ENCODE assay signal across 22 mouse cellular contexts in the genomic region with DNA sequence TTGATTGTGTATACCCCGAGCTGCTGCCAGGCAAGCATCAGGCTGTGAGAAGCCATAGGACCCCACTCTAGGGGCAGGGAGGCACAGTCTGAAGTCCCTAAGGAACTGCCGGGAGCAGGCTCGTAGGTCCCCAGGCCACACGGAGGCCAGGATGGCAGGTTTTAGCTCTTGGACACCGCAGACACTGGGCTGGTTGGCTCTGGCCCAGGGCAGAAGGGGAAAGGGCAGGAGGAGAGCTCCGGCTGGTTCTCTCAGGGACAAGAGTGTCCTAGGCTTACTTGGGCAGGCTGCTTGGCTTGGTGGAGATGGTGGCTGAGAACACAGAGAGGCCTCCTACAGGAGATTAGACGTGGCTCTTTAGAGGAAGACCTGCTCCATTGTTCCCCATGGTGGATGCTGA.
DNase-seq lines count a peak whose midpoint lies in the region; TF ChIP-seq lines count a peak whose summit lies in the region.
"Had no signal": no experiment of that assay in that cellular context is flagged by ENCODE, and none has a peak within 500 bp of the region (broad histone marks: within the 10 kb centered on the region; RNA-seq: fewer than 3 reads in every experiment).

No protein-coding gene starts in this region.

- DNase-seq in heart, adult 11 months: peak; percentile 81
- no peak for DNase-seq in heart, embryonic 10.5 days (ENCODE audit: low spot score)
- peak; percentile 66 for DNase-seq in kidney, adult 2 months
- DNase-seq in kidney, postnatal 4 days: no peak
- peak; percentile 40 for DNase-seq in testis, postnatal 10 days (ENCODE audit: low spot score)
- no peak for DNase-seq in testis, postnatal 14 days (ENCODE audit: low spot score)
- DNase-seq in cerebellum, postnatal 25 days: no peak
- DNase-seq: adrenal gland, adult 8-10 months; adrenal gland, postnatal 14 days; adrenal gland, postnatal 36 days; B cell, adult 2 months; cerebellum, adult 11-12 months; cerebellum, adult 2 months; cerebellum, adult 9-10 months; cerebellum, postnatal 10 days; cerebellum, postnatal 36 days; forebrain, postnatal 0 days had no signal

- H3K27ac ChIP-seq in heart, embryonic 10.5 days: no peak overlapping the region
- H3K27ac ChIP-seq in kidney, adult 2 months (ENCODE audit: insufficient read depth, low read depth, low read length): no peak overlapping the region
- H3K27ac ChIP-seq: embryonic facial prominence, embryonic 10.5 days; embryonic facial prominence, embryonic 12.5 days; forebrain, embryonic 13.5 days; forebrain, embryonic 15.5 days had no signal

- no peak overlapping the region for H3K4me3 ChIP-seq in heart, embryonic 10.5 days
- H3K4me3 ChIP-seq in kidney, adult 2 months (ENCODE audit: insufficient read depth, low read depth, low read length): no peak overlapping the region
- H3K4me3 ChIP-seq: embryonic facial prominence, embryonic 10.5 days; embryonic facial prominence, embryonic 12.5 days; forebrain, embryonic 13.5 days; forebrain, embryonic 15.5 days had no signal

- peaks cover 8% of the 10 kb centered on the region; the same call in 1 of the 2 replicates for H3K36me3 ChIP-seq in heart, embryonic 10.5 days
- H3K36me3 ChIP-seq in kidney, adult 2 months (ENCODE audit: control insufficient read depth, insufficient read depth, low read length): no peaks in the 10 kb centered on the region
- H3K36me3 ChIP-seq: embryonic facial prominence, embryonic 12.5 days; forebrain, embryonic 15.5 days had no signal

- no peaks in the 10 kb centered on the region for H3K4me1 ChIP-seq in heart, embryonic 10.5 days
- H3K4me1 ChIP-seq in kidney, adult 2 months (ENCODE audit: control insufficient read depth, insufficient read depth, low read length): no peaks in the 10 kb centered on the region; the same call in 1 of the 2 replicates
- H3K4me1 ChIP-seq: embryonic facial prominence, embryonic 10.5 days; embryonic facial prominence, embryonic 12.5 days; forebrain, embryonic 13.5 days; forebrain, embryonic 15.5 days had no signal

- TF ChIP-seq CTCF in kidney, adult 2 months (conservative IDR thresholded peaks at IDR 0.05; ENCODE audit: insufficient read depth, insufficient read length, low read depth, low read length): no peak

- no peaks in the 10 kb centered on the region for H3K27me3 ChIP-seq in heart, embryonic 10.5 days (ENCODE audit: insufficient read depth, poor library complexity, severe bottlenecking)
- H3K27me3 ChIP-seq in kidney, adult 2 months (replicated peaks; ENCODE audit: control insufficient read depth, insufficient read depth, low read length): no peaks in the 10 kb centered on the region
- H3K27me3 ChIP-seq: CH12.LX; embryonic facial prominence, embryonic 12.5 days; forebrain, embryonic 13.5 days; forebrain, embryonic 15.5 days had no signal

- H3K9me3 ChIP-seq in heart, embryonic 10.5 days: peaks cover 7% of the 10 kb centered on the region
- H3K9me3 ChIP-seq: forebrain, embryonic 15.5 days had no signal

- TF ChIP-seq POLR2A in kidney, adult 2 months (IDR thresholded peaks at IDR 0.05; ENCODE audit: low read depth, low read length): no peak

- WGBS in heart, embryonic 10.5 days: 85% methylated on average over 7 of the region's 7 CpGs
- WGBS in kidney, adult 2 months: 83% methylated on average over 7 of the region's 7 CpGs

Comparison
In these comparisons a context has a peak if more than half of its experiments do, and no peak if none do; other contexts are left out.
1. DNase-seq: peak in heart, adult 11 months (single experiment), kidney, adult 2 months (single experiment) and testis, postnatal 10 days (single experiment); none in heart, embryonic 10.5 days (single experiment), kidney, postnatal 4 days (0 of 2), testis, postnatal 14 days (single experiment) and cerebellum, postnatal 25 days (0 of 2).